Mouse (Mus musculus): Measurements from ENCODE around the gene Wipi1.

GRCm38 (mm10) chr11:109559241-109559640, 52.5 kb downstream of the Wipi1 start:
- TF ChIP-seq CTCF (IDR thresholded peaks at IDR 0.05; ENCODE audit: control insufficient read depth, insufficient read depth, insufficient replicate concordance, low read depth, low read length) (no peak), POLR2A (IDR thresholded peaks at IDR 0.05; ENCODE audit: control insufficient read depth, low read depth, low read length) (no peak)

All from testis, adult 2 months (tissue).